Mouse (Mus musculus): ENCODE measurements around the gene Cenpx.

DNA sequence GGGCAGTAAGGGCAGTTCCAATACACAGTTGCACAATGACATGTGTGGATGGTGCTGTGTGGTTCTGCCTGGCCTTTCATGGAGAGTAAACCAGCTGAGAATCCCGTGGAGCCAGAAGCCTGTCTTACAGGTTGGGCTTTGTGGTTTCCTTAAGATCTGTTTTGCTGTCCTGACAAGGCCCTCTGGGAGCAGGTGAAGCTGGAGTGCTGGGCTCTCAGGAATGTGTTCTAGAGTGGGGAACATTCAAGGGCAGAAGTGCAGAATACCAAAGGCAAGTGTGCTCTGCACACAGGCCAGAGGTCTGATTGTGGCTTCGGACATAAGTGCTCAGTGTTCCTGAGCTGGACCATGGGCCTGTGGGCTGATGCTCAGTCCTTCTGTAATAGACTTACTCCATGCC is 28.9 kb downstream of the Cenpx start:
- TF ChIP-seq POLR2A (IDR thresholded peaks at IDR 0.05; ENCODE audit: low read depth, low read length), result no peak
- no peak for TF ChIP-seq CTCF (conservative IDR thresholded peaks at IDR 0.05; ENCODE audit: insufficient read depth, insufficient read length, low read depth, low read length)

All from kidney, adult 2 months (tissue).